Mouse (Mus musculus) MEL (cell line): ENCODE data around the gene Hes6.

Experiments
- CTCF ChIP-seq, 3 experiments: IDR thresholded peaks in 2 of 3; conservative IDR thresholded peaks in 1 of 3; 2 replicates each; pipeline ENCODE4 v1.5.1; 2011 to 2012; ENCODE audit warnings: low read length in 3 of 3, low read depth in 2 of 3, mild to moderate bottlenecking in 2 of 3, improper control_type of control experiment in 1 of 3, inconsistent platforms in 1 of 3, mixed read lengths in 1 of 3, moderate library complexity in 1 of 3; ENCODE audit not compliant: control insufficient read depth in 1 of 3, insufficient read depth in 1 of 3, poor library complexity in 1 of 3, severe bottlenecking in 1 of 3
- EP300 ChIP-seq, 2 experiments: IDR thresholded peaks; 2 replicates each; pipeline ENCODE4 v1.6.1; 2011; ENCODE audit warnings: improper control_type of control experiment in 2 of 2, low read length in 2 of 2, low read depth in 1 of 2, mild to moderate bottlenecking in 1 of 2
- GATA1 ChIP-seq: IDR thresholded peaks from 2 replicates; pipeline ENCODE4 v1.6.1; 2011; ENCODE audit warnings: low read depth, low read length, improper control_type of control experiment
- POLR2A ChIP-seq, 2 experiments: IDR thresholded peaks; 2 replicates each; pipeline ENCODE4 v1.6.1; 2011 to 2012; ENCODE audit warnings: low read length in 2 of 2, mild to moderate bottlenecking in 2 of 2, control low read depth in 1 of 2, improper control_type of control experiment in 1 of 2, low read depth in 1 of 2, moderate library complexity in 1 of 2; ENCODE audit not compliant: control insufficient read depth in 1 of 2, insufficient read depth in 1 of 2, poor library complexity in 1 of 2

DNA sequence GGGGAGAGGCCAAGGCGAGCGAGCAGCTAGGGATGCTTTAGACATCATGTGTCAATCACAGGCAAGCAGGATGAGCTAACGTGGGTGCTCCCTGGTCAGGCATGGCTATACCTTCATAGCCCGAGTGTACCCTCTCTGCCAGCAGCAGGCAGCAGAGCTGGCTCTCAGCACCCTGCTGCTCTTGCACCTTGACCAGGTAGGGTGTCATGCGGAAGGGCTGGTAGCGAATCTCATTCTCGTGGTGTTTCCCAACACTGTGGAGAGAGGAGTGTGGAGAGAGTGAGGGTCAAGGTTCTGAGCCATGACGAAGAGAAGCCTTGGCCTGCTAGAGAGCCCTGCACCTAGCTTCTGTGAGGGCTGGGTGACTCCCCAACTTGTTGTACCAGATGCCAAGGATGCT lies 25.9 kb upstream of the Hes6 start:
- TF ChIP-seq GATA1 (no peak), EP300 (IDR thresholded peaks at IDR 0.05; ENCODE audit: low read depth in 1 of 2, low read length in 2 of 2) (no peak), CTCF (IDR thresholded peaks at IDR 0.05 in 2 of 3, conservative IDR thresholded peaks at IDR 0.05 in 1 of 3; ENCODE audit: control insufficient read depth in 1 of 3, insufficient read depth in 1 of 3, low read depth in 2 of 3, low read length in 3 of 3, poor library complexity in 1 of 3, severe bottlenecking in 1 of 3) (no peak), POLR2A (IDR thresholded peaks at IDR 0.05; ENCODE audit: control insufficient read depth in 1 of 2, insufficient read depth in 1 of 2, low read depth in 1 of 2, low read length in 2 of 2, poor library complexity in 1 of 2) (no peak)
